Mouse (Mus musculus) hindbrain, embryonic 12.5 days (tissue): ENCODE results near the gene Adam22. TPM values are rescaled to one million over a fixed set of nuclear protein-coding genes. Genes with fewer than 3 reads are reported as not detected.

Source experiments
- microRNA-seq: library from miRNA; unstranded; fragments of <30 nt; microRNA quantifications from one replicate; pipeline ENCODE4, GENCODE M21; 2017
- polyA plus RNA-seq: library from polyadenylated mRNA; unstranded; fragments of >200 nt; fragmentation: Nextera tagmentation; extraction: Ambion mirVana; gene quantifications from 2 replicates; pipeline ENCODE4 v1.2.1, GENCODE M21; 2016

Gene Adam22
- polyA plus RNA-seq, 1 experiment from 2014 or later, result 26.6 TPM

Small RNA genes within 50 kb of the gene (microRNA-seq; reads per million reads assigned to microRNA genes)
- not detected for gene Gm24196

Other genes with a start within 250 kb of the Adam22 start
- gene Dbf4, start 54.6 kb upstream of the Adam22 start, polyA plus RNA-seq, result 39.9 and 41.7 TPM in 2 replicates
- 9.7 and 10.3 TPM in 2 replicates for gene Slc25a40, start 54.7 kb upstream of the Adam22 start, polyA plus RNA-seq